Mouse (Mus musculus): ENCODE results near the gene Mtnr1b. TPM values are rescaled to one million over a fixed set of nuclear protein-coding genes. Genes with fewer than 3 reads are reported as not detected.

The Mtnr1b gene
- not detected in 4 replicates for total RNA-seq (2023)

GRCm38 (mm10) chr9:15874506-15875160 lies at the start of gene Mtnr1b:
Gene Mtnr1b, minus strand, starts transcription at chr9:15874556.

Other genes starting within 250 kb of the Mtnr1b start
- gene Deup1, start 246.6 kb downstream of the Mtnr1b start, total RNA-seq (2023), result not detected in 4 replicates
- gene Slc36a4, start 164.8 kb downstream of the Mtnr1b start, total RNA-seq (2023), result 9.2 to 11.0 TPM (median 10.9 TPM) in 4 replicates

Data from B cell, adult 62 days (primary cell).